Mouse (Mus musculus) thymus, adult 18-20 months (tissue): ENCODE results near the gene Sppl2c.
"Not testable (repeated sequence)": the region's sequence is repeated elsewhere in the genome, so short reads cannot be mapped to it uniquely, and the experiment has no call there.

Experiments
- DNase-seq, 2 experiments: peaks; one replicate each; pipeline ENCODE4 v3.0.0; 2022; ENCODE audit warnings: mixed read lengths in 2 of 2

The Sppl2c gene

GRCm38 (mm10) chr11:104197861-104198260, 11.7 kb downstream of the Sppl2c start:
- DNase-seq, result no peak

DNA sequence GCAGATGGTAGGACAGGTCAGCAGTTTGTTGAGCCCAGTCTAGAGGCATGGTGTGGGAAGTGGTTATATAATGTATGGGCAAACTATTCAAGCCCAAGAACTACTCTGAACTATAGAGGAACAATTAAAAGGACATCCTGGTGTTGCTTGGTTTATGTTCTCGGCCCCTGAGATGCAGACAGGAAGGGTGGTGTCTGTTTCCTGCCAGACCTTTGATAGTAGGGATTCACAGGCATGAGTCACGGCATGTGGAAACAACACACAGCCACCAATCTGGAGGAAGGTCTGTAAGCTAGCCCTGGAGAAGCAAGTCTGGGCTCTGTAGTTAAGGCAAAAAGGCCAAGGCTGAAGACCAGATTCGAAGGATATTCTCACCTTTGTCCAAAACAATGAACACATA, 17.1 kb downstream of the Sppl2c start:
- DNase-seq, result no peak

DNA sequence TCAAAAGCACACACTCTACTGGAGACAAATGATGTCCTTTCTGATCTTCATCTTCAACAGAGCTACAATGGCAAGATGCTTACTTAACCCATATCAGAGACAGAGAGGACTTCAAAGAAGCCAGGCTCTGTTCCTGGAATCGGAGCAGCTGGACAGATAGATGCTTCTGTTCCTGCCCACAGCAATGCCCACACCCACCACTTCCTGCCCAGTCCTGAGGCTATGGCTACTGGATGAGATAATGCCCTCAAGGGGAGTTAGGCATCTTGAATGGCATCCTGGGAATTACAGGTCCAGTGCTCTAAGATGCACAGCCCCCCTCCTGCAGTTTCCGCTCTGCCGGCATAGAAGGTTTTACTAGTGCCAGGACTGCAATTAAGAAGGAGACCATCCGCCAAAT, 20.4 kb downstream of the Sppl2c start:
- no peak for DNase-seq

DNA sequence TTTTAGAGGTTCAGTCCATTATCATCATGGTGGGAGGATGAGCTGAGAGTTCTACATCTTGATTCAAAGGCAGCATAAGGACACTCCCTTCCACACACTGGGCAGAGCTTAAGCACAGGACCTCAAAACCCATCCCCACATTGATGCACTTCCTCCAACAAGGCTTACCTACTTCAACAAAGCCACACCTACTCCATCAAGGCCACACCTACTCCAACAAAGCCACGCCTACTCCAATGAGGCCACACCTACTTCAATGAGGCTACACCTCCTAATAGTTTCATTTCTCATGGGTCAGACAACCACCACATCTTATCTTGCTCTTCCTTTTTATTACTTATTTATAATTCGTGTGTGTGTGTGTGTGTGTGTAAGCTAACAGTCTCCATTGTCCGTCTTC, 22.9 kb downstream of the Sppl2c start:
- no peak for DNase-seq

- no peak for DNase-seq
These were observed 25.1 kb downstream of the Sppl2c start for GRCm38 (mm10) chr11:104211251-104211650.

GRCm38 (mm10) chr11:104214128-104214527, 28.0 kb downstream of the Sppl2c start:
- DNase-seq, result not testable (repeated sequence)

GRCm38 (mm10) chr11:104218075-104218474, 31.9 kb downstream of the Sppl2c start:
- DNase-seq, result no peak

GRCm38 (mm10) chr11:104220291-104220690, 34.2 kb downstream of the Sppl2c start:
- no peak for DNase-seq

- DNase-seq, result no peak
These were observed 35.6 kb downstream of the Sppl2c start for GRCm38 (mm10) chr11:104221751-104222150.

- DNase-seq, result no peak
These were observed 37.2 kb downstream of the Sppl2c start for GRCm38 (mm10) chr11:104223301-104223700.

DNA sequence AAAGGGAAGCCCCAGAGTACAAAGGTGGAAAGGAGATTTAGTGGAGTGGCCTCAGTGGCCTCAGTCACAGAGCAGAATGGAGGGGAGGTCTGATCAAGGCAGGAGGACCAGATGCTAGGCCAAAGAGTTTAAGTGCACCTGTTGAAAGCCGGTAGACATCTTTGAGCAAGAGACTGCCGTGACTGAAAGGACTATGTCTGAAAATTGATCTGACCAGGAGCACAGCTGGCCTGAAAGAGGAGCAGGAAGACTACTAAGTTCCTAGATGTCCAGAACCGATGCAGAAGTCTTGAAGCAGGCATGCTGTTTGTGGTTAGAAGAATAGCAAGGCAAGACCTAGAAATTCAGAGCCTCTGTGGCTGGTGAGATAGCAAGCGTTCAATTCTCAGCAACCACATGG, 43.3 kb downstream of the Sppl2c start:
- DNase-seq, result no peak

- no peak for DNase-seq
These were observed 44.1 kb downstream of the Sppl2c start for GRCm38 (mm10) chr11:104230066-104230778.

GRCm38 (mm10) chr11:104231041-104231911, 45.1 kb downstream of the Sppl2c start, which contains the start of gene Mapt:
TSS of gene Mapt (plus strand) at chr11:104231390.
- peak; percentile 21 to 46 for DNase-seq

- peak in 1 of 2 experiments; percentile 4 for DNase-seq
These were observed 46.3 kb downstream of the Sppl2c start for GRCm38 (mm10) chr11:104232141-104233061.

- DNase-seq, result no peak
These were observed 47.0 kb downstream of the Sppl2c start for GRCm38 (mm10) chr11:104233101-104233500.

DNA sequence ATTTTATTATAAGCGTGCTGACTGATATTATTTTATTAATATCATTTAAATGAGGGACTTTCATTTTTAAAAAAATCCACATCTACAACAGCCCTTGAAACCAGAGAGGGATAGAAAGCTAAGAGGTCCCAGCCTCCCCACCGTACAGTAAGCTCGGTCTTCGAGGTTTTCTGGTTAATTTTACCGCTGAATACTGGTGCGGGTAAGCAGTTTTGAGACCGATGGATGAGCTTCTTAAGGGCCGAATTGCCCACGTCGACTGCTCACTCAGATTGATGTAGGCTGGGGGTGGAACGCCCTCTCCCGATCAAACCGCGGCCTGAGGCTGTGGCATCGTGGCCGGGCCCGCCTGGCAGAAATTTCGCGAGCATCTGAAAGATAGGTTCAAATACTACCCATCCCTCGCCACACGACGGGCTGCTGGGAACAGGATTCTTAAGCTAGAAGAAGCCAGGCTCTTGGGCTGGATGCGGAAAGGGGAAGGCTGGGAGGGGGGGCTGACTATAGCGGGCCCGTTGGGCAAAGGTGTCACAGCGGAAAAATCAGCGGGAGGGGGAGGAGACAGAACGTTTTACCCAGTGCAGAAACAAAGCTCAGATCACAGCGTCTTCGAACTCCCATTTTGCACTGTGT, 47.6 kb downstream of the Sppl2c start:
- no peak for DNase-seq

DNA sequence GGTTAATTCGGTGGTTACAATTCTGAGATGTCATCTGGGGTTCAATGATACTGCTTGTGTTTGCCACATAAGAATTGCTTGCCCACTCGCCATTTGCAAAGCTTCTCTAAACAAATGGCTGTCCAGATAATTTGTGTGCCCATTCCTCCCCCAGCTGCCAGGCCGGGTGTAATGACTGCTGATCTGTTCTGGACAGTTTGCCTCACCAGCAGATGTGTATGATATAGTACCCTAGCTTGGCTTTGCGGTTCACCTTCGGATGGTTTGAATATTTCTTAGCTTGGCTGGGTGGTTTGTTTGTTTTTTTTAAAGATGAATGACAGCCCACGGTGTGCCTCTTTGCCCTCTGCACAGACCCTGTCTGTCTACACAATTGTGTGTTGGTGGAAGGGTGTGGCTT, 48.6 kb downstream of the Sppl2c start:
- DNase-seq, result no peak

GRCm38 (mm10) chr11:104235881-104236280, 49.8 kb downstream of the Sppl2c start:
- no peak for DNase-seq

GRCm38 (mm10) chr11:104237226-104237625, 51.1 kb downstream of the Sppl2c start:
- DNase-seq, result no peak

DNA sequence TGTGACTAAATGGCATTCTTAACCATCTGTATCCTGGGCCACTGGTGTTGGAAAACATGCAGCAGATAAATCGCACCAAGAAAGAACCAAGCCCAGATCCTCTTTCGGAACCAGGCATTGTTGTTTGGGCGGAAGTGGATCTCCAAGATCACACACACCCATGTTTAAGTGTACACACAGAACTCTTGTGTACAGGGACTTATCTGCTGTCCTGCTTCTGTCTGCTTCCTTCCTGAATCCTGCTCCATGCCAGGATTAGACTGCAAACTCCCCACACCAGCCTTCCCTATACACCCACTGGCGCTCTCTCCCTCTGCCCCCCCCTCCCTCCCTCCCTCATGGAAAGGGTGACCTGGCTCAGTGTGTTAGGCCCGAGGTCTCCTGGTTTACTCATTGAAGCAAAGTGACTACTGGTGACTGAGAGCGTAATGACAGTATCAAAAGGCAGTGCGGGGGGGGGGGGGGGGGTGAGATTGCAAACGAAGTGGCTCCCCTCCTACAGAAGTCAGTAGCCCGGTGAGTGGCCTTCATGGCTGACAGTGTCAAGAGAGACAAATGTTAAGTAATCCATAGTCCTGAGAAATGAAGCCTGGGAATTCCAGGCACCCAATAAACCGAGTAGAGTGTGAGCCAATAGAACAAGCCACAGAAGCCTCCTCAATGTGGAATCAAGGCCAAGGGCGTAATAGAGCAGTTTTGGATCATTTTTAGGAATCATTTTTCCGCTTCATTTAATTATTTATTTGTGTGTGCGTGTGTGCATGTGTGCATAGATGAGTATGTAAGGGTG, 52.0 kb downstream of the Sppl2c start:
- no peak for DNase-seq
